Mouse (Mus musculus) left cerebral cortex, adult 8-10 months (tissue): Measurements from ENCODE around the gene Bpifa2. TPM values are rescaled to one million over a fixed set of nuclear protein-coding genes. Genes with fewer than 3 reads are reported as not detected.
A peak's percentile ranks its signal among the peaks of the same experiment; 100 is the strongest.
"Not testable (repeated sequence)": the region's sequence is repeated elsewhere in the genome, so short reads cannot be mapped to it uniquely, and the experiment has no call there.

Experiments
- DNase-seq, 2 experiments: peaks; one replicate each; pipeline ENCODE4 v3.0.0; 2022; ENCODE audit warnings: low spot score in 2 of 2
- total RNA-seq, 4 experiments: library from RNA; stranded (reverse); gene quantifications; 2 replicates each; pipeline ENCODE4 v1.2.4; 2022

Bpifa2 gene
- total RNA-seq: not detected

DNA sequence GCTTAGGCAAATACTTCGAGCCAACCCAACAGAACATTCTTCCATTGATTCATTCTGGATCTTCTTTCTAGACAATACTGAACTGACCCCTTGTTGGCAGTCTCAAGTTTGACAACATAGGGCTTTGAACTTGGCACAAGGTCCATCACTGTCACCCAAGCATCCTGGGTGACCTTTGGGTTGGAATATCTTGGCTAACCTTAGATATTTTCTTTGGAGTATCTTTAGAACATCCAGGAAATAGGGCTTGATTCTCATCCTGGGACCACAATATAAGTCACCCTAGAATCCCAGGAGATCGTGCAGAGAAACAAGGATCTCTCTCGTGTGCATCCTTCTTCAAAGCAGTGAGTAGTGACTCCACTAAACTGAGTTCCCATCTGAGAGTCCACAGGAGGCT is at the start of gene Bpifa2:
Gene Bpifa2, plus strand, starts transcription at position 301 of the 400 bp plus-strand sequence.
- DNase-seq: no peak

DNA sequence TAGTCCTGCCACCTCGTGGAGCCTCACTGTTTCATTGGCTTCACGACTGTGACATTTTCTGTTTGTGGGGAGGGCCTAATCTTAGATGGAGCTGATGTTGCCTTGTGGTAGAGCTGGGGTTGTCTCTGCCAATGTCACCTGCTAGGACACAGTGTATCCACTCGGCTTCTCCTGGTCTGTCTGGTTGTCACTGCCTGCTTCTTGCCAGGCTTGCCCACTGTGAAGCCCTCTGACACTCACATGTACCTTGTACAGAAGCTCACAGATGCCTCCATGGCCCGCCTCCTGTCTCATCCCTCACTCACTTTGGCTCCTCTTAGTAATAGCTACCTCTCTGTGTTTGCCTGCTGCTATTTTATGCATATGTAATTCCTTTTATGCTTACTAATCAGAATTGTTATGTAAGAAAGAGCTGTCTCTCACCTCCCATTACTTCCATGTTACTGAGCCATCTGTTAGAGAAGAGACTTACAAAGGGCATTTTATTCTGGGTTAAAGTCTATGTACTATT is 45.2 kb upstream of the Bpifa2 start:
- DNase-seq: peak; percentile 24 to 41

DNA sequence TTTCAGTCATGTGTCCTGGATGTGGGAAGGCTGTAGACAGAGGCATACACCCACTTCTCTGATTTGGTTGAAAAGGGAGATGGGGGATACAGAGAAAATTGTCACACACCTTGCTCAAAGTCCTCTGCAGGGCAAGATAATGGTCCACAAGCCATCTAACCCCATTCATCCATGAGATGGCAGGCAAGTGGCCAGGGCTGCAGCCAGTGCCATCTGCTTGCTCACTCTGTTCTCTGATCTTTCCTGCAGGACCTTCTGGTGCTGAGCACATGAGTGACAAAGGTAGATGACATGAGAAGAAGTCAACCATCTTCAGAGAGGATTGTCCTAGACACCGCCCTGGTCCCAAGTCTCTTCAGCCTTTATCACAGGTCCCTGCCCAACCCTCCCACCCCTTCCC is 44.7 kb upstream of the Bpifa2 start:
- peak in 1 of 2 experiments; percentile 11 for DNase-seq

DNA sequence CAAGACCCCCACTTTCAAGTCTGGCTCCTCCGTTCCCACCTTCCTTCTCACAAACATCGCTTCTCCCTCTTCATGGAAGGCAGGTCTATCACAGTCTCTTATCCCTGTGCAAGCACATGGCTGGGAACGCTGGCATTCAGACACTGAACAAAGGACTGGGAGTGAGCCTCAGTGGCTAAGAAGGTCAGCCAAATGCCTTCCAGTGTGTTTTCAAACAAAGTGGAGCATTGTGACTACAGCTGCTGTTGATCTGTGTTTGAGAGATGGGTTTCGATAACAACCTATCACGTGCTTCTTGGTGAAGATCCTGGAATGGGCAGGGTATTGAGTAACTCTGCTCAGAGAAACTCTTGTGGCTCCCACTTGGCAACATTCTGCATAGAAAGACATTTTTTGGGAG is 37.8 kb upstream of the Bpifa2 start:
- DNase-seq: peak in 1 of 2 experiments; percentile 20

DNA sequence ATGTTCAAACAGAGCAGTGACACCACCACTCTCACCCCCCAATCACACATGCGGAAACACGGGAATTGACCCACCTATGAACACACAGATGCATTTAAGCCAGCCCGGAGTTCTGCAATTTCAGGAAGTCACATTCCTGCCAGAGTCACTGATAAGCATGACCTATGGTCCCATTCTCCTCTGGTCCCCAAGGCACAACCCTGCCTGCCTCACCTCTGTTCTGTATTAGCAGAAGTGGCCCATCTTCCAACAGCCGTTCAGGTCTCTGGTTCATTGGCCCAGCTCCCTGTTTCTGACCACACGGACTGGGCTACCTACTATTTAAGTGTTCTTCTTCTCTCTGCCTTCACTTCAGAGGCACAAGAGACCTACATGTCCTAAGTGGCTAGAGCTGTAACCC is 33.5 kb upstream of the Bpifa2 start, which contains the start of gene Bpifa6:
Gene Bpifa6, plus strand, starts transcription at position 364 of the 400 bp plus-strand sequence.
- no peak for DNase-seq

DNA sequence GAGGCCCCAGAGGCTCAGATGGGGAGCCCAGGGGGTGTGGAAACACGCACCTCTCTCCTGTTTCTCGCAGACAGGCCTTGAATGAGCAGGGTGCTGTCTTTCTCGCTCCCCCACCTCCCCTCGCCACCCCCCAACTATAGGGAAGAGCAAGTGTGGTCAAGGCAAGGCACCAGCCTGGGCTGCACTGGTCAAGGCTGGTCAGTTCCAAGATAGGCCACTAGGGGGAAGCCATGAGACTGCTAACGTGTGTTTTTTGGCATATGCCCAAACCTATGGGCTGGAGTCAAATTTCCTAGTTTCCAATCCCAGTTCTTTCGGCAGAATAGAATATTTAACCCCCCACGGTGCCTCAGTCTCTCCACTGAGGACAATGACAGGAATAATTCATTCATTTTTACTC is 12.3 kb upstream of the Bpifa2 start:
- DNase-seq: peak; percentile 18 to 60

DNA sequence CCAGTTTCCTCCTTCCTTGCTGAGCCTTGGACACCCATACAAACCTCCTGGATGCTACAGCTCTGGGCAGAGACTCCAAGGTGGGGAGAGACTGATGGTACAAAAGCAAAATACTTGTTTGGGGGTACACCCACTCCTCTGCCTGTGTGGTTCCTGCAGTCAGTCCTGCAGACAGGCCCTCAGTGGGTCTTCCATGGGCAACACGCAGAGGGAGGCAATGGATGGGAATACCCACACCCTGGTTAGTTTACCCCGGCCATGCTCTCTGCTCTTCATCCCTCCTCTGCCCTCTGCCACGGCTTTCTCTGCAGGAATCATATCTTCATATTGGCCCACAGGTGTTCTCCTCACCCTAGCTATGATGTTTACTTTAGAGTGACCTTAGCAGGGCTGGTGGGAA is 7.6 kb upstream of the Bpifa2 start:
- DNase-seq: no peak

DNA sequence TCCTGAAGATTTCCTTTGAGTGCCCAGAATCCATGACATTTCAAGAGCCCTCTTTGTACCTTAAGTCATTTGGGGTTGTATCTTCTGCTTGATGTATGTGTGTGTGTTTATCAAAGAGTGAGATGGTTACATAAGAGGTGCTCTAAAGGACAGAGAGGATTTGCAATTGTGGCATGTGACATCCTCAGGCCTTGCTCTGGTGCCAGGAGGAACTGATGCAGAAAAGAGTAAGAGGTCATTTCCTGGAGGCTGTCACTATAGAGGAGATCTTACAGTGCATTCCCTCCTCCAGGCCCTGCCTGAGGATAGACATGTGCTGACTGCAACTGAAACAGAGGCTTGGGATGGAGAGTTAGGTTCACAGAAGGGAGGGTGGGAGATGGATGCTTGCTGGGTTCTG is 7.0 kb upstream of the Bpifa2 start:
- no peak for DNase-seq

DNA sequence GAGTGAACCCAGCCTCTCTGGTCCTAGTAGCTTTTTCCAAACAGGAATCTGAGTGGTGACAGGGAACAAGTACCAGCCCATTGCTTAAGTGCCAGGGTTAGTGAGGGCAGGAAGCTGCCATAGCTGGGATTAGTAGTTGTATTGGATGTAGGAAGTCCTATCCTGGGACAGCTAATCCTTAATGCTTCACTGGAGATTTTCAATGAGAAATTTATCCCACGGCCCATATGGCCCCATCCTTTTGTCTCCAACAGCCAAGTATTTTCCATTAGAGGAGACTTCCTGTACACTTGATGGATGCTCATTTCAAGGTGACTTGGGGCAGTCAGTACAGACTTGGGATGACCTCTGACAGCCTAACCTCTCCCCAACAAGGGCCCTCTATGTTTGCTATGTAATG is 3.6 kb upstream of the Bpifa2 start:
- no peak for DNase-seq

DNA sequence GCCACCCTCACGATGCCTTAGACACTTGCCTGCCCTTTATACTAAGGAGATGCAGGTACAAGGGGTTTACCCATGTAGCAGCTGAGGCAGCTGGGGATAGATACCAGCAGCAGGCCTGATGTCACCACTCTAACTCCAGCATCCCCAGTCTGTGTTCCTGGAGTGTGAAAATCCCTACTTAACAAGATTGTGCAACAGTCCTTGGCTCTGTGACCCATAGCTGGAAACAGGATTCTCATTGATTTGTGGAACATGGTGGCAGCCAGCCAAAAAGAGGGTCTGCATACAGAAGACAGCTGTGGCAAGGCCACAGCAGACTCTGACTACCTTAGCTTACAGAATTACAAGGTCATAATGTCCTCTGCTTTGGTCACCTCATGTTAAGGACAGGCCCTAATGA is 3.0 kb upstream of the Bpifa2 start:
- no peak for DNase-seq

DNA sequence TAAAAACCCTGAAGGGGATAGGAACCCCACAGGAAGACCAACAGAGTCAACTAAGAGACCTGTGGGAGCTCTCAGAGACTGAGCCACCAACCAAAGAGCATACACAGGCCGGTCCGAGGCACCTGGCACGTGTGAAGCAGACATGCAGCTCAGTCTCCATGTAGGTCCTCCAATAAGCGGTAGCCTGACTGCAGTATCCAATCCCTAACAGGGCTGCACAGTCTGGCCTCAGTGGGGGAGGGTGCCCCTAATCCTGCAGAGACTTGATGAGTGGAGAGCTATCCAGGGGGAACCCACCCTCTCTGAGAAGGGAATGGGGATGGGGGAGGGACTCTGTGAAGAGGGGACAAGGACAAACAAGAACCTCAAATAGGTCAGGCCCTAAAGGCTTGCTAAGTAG is 2.3 kb upstream of the Bpifa2 start:
- DNase-seq: no peak

DNA sequence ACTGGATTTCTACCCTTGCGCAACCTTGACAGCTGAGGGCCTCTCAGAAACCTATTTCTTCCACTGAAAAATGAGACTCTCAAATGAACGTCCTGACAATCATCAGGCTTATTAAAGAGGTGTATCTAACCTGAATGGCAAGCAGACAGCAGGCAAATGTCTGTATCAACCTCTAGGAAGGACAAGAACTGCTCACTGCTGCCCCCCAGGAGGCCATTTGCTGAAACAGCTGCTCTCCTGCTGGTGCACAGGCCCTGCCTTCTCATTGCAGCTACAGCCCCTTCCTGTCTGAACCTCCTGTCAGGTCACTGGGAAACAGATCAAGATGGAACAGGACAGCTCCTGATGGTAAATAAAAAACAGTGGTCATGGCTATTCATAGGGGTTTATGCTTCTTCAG is 1.7 kb upstream of the Bpifa2 start:
- no peak for DNase-seq

DNA sequence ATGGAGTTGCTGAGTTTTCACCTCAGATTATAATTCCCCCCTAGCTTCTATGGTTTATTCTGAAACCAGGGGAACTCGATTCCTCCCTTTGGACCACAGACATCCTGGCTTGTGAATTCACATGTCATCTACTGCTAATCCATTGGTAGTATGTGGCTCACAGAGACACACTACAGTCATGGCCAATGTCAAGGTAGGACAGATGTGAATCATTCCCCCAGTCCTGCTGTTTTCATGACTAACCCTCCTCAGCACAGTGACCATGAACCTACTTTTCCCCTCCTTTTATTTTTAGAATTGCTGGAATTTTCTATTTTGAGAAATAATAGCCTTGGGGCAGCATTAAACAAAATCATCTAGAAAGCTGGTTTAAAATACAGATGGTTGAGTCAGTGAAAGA is 684 bp upstream of the Bpifa2 start:
- no peak for DNase-seq

DNA sequence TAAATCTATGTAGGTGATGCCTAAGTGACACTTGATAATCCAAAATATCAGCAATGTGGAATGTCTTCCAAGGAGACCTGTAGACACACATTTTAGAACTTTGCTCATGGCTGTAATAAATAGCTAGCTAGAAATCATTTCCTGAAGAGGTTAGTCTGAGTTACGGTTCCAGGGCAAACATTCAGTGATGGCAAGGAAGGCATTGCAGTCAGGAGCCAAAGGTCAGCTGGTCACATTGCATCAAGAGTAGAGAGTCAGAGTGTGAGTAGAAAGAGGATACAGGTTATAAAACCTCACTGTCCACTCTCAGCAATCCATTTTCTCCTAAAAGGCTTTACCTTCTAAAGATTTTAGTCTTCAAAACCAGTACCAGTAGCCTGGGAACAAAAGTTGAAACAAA is 9.9 kb downstream of the Bpifa2 start:
- DNase-seq: no peak

DNA sequence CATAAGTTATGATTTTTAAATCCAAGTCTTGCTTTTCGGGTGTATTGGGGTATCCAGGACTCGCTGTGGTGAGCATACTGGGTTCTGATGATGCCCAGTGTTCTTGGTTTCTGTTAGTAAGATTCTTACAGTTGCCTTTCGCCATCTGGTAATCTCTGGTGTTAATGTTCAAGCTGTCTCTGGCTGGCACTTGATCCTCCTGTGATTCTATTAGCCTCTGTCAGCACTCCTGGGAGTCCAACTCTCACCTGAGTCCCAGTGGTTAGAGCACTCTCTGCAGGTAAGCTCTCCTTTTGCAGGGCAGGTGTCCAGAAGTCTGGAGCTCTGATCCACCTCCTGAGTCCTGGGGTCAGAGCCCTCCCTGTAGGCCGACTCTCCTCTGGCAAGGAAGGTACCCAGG is 16.6 kb downstream of the Bpifa2 start:
- not testable (repeated sequence) for DNase-seq

DNA sequence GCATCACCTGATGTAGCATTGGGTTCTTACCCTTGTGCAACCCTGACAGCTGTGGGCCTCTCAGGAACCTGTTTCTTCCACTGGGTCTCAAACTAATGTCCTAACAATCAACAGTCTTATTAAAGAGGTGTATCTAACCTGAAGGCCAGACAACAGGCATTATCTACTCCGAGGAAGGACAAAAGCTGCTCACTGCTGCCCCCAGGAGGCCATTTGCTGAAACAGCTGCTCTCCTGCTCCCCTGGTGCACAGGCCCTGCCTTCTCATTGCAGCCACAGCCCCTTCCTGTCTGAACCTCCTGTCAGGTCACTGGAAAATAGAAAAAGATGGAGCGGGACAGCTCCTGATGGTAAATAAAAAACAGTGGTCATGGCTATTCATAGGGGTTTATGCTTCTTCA is 30.9 kb downstream of the Bpifa2 start:
- peak in 1 of 2 experiments; percentile 5 for DNase-seq

DNA sequence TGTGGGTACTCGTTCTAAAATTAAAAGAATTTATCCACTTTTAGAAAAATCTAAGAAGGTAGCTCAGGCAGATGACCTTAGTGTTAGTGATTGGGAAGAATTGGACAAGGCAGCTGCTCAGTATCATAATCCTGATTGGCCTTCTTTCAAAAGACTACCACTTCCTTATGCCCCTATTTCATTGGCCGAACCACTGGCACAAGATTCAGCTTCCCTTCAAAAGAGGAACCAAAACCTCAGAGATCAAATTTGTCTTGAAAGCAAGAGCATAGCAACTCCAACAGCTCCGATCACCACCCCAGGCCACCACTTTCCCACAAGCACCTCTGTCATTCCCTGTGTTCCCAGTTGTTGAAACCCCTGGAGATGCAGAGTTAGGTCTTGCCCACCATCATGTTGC is 36.7 kb downstream of the Bpifa2 start:
- DNase-seq: no peak

DNA sequence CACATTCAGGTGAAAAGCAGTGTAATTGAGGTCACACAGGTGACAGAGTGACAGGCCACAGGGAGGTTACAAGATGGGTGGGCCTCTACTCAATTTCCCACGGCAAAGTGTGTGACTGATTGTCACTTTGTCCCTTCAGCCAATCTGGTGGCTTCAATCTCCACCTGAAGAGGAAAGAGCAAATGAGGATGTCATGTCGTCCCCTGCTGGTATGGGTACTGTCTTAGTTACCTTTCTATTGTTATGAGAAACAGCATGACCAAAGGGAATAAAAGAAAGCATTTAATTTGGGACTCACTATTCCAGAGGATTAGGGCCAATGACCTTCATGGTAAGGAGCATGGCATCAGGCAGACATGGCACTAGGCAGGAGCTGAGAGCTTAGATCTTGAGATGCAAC is 50.6 kb downstream of the Bpifa2 start:
- DNase-seq: no peak

Other genes with a start within 250 kb of the Bpifa2 start
- gene Efcab8, start 228.3 kb upstream of the Bpifa2 start, total RNA-seq: under 1 TPM; 0.19 to 0.54 (median 0.27) TPM
- not detected for gene Sun5, start 137.2 kb upstream of the Bpifa2 start, total RNA-seq
- not detected for gene Bpifb2, start 133.2 kb upstream of the Bpifa2 start, total RNA-seq
- gene Bpifb6, start 107.9 kb upstream of the Bpifa2 start, total RNA-seq: not detected
- not detected for gene Bpifb3, start 90.0 kb upstream of the Bpifa2 start, total RNA-seq
- not detected for gene Bpifb4, start 70.1 kb upstream of the Bpifa2 start, total RNA-seq
- not detected for gene Bpifa6, start 33.3 kb upstream of the Bpifa2 start, total RNA-seq
- not detected for gene Bpifa3, start 122.1 kb downstream of the Bpifa2 start, total RNA-seq
- not detected for gene Bpifa1, start 134.6 kb downstream of the Bpifa2 start, total RNA-seq
- gene Bpifa5, start 154.3 kb downstream of the Bpifa2 start, total RNA-seq: not detected
- under 1 TPM in 3 of 4 experiments, not detected in 1; 0.22 to 0.36 (median 0.23) TPM for gene Bpifb1, start 182.6 kb downstream of the Bpifa2 start, total RNA-seq
- not detected for gene Bpifb5, start 215.5 kb downstream of the Bpifa2 start, total RNA-seq
- not detected for gene Bpifb9a, start 249.6 kb downstream of the Bpifa2 start, total RNA-seq